Mouse (Mus musculus) adrenal gland, postnatal 25 days (tissue): ENCODE results near the gene Grid2ip. TPM values are rescaled to one million over a fixed set of nuclear protein-coding genes. Genes with fewer than 3 reads are reported as not detected.
A peak's percentile ranks its signal among the peaks of the same experiment; 100 is the strongest.

Source experiments
- DNase-seq: peaks from one replicate; pipeline ENCODE4 v3.0.0; 2021; ENCODE audit warnings: mixed read lengths
- total RNA-seq: library from RNA; stranded (reverse); gene quantifications from 2 replicates; pipeline ENCODE4 v1.2.3, GENCODE M21; 2021

Grid2ip gene
- total RNA-seq, 1 experiment from 2014 or later = 0.73 TPM

DNA sequence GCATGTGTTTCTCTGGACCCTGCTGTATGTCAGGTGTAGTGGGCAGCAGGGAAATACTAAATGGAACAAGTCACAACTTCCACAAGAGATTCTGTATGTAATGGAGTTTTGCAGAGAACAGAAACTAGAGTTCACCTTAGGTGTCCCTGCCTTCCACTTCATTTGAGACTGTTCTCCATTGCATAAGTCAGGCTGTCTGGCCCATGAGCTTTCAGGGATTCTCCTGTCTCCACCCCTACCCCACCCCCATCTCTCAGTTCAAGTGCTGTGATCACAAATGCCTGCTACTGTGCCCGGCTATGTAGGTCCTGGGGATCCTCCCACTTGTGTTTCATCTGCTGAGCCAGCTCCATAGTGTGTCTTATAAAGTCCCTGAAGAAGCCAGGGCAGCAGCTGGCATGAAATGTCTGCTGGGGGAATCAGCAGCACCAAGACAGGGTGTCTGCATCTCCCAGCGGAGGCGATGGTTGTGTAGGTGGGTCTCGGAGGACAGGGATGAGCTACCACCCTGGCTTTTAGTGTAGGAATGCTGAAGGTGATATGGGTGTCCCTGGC, 53.8 kb downstream of the Grid2ip start:
- DNase-seq = no peak

DNA sequence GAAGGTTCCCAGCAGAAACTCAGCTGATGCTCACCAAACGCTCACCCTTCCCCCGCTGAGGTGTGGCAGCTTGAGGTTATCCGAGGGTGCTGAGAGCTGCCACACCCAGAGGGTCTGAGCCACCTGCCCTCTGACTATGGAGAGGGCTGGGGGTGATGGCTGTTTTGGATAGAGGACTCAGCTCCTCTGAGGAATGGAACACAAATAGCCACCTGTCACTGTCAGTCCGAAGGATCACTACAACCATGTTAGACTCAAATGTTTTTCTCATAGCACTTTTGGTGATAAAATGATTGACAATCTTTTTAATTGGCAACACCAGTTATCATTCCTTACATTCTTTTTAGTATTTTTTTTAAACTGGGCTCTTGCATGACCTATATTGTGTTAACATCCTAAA, 64.3 kb downstream of the Grid2ip start:
- DNase-seq = no peak

DNA sequence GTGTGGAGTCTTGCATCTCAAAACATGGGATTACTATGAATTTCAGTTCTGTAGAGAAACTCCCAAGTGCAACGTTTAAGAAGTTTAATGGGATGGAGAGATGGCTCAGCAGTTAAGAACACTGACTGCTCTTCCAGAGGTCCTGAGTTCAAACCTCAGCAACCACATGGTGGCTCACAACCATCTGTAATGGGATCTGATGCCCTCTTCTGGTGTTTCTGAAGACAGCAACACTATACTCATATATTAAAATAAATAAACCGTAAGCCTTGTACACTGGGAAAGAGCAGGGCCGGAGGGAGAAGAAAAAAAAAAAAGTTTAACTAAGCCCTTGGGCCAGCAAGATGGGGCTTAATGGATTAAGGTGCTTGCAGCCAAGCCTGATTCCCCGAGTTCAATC, 65.9 kb downstream of the Grid2ip start:
- no peak for DNase-seq

DNA sequence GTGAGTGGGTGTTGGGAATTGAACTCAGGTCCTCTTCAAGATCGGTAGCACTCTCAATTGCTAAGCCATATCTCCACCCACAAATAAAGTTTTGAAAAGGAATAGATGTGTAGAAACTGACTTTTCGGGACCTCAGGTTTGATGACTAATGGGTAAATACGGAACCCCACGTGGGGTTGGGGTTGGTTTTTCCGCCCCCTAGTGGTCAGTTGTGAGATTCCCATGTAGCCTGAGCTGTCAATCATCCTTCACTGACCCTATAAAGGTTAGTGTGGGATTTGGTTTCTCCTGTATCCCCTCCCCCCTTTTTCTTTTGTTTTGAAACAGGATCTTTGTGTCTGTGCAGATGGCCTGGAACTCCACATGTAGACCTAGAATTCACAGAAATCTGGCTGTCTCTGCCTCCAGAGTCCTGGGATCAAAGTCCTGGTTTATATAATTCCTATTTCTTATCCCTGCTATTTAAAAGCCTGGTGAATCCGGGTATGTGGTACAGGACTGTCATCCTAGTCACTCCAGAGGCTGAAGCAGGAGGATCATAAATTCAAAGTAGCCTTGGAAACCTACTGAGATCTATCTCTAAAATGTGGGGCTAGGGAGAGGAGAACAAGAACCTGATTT, 66.9 kb downstream of the Grid2ip start:
- peak; percentile 61 for DNase-seq

DNA sequence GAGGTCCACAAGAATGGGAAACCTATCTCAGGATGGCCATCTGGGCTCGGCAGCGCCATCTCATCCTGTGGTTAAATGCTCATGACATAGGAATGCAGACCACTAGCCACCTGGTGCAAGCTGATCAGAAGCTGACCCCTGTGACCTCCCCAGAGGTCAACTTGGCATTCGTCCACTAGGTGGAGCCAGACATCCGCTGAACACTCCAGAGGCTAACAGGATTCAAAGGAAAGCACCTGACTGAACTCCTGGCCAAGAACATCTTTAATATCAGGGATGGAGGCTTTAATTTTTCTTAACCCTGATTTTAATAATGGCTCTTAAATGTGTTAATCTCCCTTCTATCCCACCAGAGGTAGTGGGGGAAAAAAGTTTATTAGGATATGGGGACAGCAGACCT, 77.3 kb downstream of the Grid2ip start:
- DNase-seq = peak; percentile 74

DNA sequence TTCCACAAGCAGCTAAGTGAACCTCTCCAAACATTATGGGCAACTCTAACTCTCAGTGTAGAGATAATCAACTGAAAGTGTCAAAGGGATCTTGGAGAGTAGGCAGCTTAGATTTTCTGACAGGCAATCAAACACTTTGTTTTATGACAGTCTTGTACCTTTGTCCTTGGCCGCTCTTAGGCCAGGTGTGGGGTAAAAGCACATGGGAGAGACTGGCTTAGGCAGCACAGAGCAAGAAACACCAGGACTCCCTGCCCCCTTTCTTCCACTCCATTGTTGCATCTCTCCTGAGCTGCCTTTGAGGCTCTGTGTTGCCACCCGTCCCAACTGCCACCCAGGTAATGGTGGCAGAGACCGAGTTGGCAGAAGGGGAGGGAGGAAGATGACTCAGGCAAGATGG, 84.2 kb downstream of the Grid2ip start:
- no peak for DNase-seq

DNA sequence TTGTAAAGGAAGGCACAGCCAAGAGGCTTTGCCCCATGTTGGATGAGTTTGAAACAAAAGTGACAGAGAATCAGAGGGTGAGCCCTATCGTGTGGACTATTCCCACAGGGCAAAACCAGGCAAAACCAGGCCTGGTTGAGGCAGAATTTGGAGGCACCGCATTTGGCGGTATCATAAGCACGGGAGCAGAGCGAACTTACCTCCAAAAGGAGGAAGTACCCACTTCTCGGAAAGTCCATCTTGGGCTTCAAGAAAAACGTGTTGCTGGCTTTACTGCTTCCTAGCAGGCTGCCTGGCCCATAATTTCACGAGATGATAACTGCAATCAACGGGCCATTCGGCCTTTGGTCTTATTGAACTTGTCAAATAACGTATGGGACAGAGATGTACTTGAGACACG, 84.6 kb downstream of the Grid2ip start:
- DNase-seq = no peak

Other genes starting within 250 kb of the Grid2ip start
- gene Rnf216, start 244.3 kb upstream of the Grid2ip start, total RNA-seq = 58.8 and 65.2 TPM in 2 replicates
- gene Olfr718-ps1, start 209.8 kb upstream of the Grid2ip start, total RNA-seq = 0.15 TPM in 1 of 2 replicates, not detected in the other
- 17.3 and 18.5 TPM in 2 replicates for gene Rbak, start 176.6 kb upstream of the Grid2ip start, total RNA-seq
- not detected in 2 replicates for gene Spdye4b, start 176.3 kb upstream of the Grid2ip start, total RNA-seq
- gene Spdye4a, start 130.4 kb upstream of the Grid2ip start, total RNA-seq = not detected in 2 replicates
- gene Zfp12, start 122.2 kb upstream of the Grid2ip start, total RNA-seq = 22.3 and 22.9 TPM in 2 replicates
- 7.4 and 11.6 TPM in 2 replicates for gene Zfp316, start 87.3 kb upstream of the Grid2ip start, total RNA-seq
- gene Zfp853, start 63.7 kb upstream of the Grid2ip start, total RNA-seq = 0.24 and 0.29 TPM in 2 replicates
- 36.5 and 39.8 TPM in 2 replicates for gene E130309D02Rik, start 42.0 kb upstream of the Grid2ip start, total RNA-seq
- 58.7 and 66.5 TPM in 2 replicates for gene Zdhhc4, start 28.1 kb upstream of the Grid2ip start, total RNA-seq
- gene Kdelr2, start 46.5 kb downstream of the Grid2ip start, total RNA-seq = 91.4 and 91.9 TPM in 2 replicates
- 18.7 and 21.9 TPM in 2 replicates for gene Daglb, start 107.2 kb downstream of the Grid2ip start, total RNA-seq
- gene Rac1, start 170.7 kb downstream of the Grid2ip start, total RNA-seq = 358 and 372 TPM in 2 replicates